Mouse (Mus musculus): ENCODE results near the gene Fam173a.

The Fam173a gene

DNA sequence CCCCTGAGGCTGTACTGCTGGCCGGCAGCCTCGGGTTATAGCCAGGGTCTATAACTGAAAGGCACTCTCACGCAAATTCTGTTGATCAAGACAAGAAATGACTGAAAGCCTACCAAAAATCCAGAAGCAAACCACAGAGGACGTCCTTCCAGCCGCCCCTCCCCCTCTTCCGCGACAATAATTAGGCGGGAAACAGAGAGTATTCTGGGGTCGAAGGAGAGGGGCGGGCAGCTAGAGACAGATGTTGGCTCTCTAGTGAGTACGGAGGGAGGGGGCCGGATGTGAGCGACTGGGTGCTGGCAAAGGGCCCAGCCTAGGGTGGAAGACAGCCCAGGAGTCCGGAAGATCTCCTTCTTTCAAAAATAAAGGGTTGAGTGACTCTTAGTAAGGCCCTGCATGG is at the start of gene Fam173a:
Gene Fam173a, minus strand, starts transcription at position 287 of the 400 bp plus-strand sequence.
- peak; percentile 82 for DNase-seq

DNA sequence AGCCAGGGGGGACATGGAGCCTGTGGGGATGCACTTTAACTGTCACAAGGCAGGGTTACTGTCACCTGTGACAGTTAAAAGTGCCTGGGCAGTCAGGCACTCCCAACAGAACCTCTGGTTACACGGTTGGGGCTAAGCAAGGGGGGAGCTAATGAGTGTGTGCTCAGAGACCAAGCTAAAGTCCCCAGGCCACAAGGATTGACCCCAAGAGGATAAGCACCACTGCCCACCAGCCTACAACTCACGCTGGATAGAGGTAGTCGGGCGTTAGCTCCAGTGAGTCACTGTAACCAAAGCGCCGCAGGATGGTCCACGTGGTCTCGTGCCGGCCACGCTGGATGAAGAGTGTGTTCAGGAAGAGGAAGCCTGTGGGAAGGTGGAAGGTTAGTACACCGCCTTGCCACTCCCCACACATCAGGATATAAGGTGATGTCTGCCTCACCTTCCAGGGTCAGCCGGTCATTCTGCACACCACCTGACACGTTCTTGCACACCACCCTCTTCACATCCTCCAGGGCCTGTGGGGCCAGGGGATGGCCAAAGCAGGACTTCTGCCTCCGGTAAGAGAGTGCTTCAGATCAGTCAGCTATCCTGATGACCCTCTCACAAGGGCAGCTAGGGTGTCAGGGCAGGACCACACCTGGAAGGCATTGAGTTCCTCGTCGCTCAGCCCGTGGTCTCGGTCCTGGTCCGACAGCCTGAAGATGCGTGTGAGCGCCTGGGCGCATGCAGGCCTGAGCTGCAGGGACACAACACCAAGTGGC is 48.6 kb upstream of the Fam173a start, which contains the start of gene Gm20683:
Gene Gm20683, minus strand, starts transcription at position 647 of the 764 bp plus-strand sequence.
- DNase-seq = no peak

DNA sequence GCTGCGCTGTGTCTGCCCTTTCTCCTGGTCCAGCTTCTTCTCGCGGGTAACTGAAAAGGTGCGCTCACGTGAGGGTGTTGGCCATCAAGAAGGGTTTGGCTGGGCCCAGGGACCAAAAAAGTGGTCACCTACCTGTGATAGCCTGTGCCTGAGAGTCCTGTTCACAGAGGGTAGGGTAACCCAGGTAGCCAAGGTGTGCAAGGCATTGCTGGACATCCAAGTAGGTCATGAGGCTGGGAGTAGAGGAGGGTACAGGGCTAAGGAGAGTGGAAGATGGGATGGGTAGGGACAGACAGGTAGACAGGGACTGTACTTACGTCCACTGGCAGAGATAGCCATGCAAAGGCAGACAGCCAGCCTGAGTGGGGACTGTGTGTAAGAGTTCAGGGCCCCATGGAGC is 47.8 kb upstream of the Fam173a start:
- DNase-seq = no peak

DNA sequence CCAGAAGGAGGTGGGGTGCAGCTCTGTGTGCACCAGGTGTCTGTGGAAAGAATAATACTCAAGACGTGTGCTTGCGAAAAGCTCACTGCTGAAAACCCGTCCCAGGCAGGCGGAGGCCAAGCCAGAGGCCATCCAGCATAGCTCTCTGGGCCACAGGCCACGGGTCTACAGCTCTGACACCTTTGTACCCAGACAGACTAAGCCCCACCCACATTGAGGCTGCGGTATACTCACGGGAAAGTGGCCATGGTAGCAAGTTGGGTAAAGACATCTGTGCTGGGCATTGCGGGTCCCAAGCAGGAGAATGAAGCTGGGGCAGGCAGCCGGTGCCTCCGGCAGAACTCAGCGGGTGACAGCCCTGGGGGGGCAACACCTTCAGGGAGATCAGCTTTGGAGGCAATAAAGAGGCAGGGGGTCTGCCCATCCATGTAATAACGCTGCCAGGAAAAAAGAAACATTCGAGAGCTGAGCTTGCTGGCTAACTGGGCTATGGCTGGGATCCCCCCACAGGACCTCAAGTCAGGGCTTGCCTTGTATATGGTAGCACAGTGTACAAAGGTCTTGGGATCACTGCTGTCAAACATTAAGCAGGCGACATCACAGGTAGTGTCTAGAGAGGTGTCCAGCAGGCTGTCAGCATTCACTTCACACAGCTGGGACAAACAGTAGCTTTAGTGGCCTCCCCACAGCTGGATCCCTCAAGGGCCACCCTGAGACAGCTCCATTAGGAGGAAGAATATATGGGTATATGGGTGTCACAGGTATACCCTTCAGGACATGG is 46.9 kb upstream of the Fam173a start:
- peak; percentile 76 for DNase-seq

DNA sequence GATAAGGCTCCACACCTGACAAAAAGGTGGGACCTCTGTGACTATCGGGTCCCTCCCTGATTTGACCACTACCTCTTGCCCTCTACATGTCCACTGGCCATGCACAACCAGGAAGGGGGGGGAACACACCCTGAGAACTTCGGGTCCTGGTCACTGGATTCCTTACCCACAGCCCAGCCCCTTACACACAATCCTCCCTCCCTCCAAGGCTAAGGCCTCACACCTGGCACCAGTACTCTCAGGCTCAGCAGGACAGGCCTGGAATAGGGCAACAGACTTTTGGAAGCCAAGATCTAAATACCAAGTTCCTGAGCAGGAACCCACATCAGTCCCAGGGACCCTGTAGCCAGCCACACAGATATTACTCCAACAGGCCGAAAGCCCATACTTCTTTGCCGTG is 46.2 kb upstream of the Fam173a start:
- peak; percentile 16 for DNase-seq

DNA sequence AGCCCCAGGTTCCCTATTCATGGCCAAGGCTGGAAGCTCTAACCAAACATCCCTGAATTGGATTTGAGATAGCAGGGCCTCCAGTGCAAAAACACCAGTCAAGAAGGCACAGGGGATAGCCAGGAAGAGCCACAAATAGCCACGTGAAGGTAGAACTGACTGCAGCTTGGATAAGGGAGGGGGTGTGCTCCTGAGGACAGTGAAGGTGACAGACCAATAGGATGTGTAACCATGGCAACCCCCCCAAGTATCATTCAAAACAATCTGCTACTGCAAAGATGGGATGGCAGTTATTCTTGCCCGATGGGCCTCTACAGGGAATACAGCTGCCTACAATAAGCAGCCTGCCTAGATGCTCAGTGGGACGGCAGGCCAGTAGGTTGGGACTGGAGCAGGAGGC is 44.8 kb upstream of the Fam173a start:
- no peak for DNase-seq

DNA sequence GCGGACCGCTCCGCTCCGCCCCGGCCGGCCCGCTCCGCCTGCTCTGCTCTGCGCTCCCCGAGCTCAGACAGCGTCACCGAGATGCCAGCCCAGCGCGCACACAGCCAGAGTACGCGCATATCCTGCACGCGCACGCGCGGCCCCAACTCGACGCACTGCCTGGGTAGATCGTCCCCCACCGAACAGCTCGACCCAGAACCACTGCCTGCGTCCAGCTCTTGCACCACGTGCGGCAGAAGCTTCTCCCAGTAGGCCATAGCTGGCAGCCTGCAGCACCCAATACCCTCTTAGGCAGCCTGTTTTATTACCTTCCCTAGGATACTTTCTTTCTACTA is 44.3 kb upstream of the Fam173a start, which contains the start of gene Rhbdl1:
Gene Rhbdl1, minus strand, starts transcription at position 220 of the 335 bp plus-strand sequence.
- DNase-seq = peak; percentile 77

DNA sequence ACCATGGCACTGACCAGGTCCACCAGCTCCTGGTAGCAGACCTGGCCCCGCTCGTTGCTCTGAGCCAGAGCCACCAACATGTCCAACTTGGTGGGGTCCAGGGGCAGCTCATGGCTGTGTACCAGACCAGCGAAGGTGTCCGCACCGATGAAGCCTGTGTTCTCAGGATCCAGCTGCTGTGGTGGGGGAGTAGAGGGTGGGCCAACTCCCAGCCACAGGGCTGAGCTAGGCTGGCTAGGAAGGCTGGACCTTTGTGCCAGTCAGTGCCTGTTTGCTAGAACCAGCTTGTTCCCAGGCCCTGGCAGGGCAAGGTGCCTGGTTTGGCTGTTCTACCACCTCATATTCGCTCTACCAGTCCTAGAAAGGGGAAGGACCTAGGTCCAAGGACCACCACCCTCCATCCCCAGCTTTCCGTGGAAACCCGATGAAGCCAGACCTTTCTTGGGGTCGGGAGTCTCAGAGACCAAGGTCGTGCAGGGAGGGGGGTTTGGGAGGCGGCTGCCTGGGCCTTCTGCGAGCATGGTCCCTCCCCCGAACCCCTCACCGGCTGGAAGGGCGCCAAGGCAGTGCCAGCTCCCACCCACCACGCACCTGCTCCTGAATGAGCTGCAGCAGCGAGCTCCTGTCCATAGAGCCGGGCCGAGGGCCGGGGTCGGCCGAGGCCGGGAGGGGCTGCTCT is 43.8 kb upstream of the Fam173a start:
- DNase-seq = peak; percentile 64

DNA sequence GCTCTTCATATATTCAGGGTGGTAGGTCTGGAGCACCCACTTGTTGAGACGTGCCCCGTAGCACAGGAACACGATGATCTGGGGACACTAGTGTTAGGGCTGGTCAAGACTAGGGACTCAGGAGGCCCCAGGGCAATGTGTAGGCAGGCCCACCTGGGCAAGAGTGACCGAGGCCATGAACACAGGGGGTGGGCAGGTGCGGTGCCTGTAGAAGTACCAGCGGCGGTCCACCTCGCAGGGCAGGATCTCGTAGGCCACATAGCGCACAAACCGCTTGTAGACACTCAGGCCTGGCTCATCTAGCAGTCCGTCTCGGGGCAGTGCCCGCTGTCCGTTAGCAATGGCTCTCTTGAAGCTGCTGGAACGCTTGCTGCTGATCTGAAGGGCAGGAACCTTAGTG is 43.1 kb upstream of the Fam173a start:
- peak; percentile 43 for DNase-seq

DNA sequence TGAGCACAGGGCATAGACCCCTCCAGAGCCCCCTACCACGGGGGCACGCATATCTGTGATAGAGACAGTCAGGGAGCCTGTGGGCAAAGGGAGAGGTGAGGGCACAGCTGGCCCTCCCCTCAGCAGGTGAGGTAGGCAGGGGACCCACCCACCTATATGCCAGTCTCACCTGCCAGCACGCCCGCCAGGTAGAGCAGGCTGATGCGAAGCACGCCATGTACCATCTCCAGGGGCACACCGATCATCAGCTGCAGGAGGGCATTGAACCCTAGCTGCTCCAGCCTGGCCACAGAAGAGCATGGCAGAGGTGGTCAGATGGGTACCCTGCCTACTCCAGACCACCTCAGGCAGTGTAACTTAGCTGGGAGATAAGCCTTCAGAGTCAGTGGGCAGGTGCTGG is 42.6 kb upstream of the Fam173a start:
- no peak for DNase-seq

DNA sequence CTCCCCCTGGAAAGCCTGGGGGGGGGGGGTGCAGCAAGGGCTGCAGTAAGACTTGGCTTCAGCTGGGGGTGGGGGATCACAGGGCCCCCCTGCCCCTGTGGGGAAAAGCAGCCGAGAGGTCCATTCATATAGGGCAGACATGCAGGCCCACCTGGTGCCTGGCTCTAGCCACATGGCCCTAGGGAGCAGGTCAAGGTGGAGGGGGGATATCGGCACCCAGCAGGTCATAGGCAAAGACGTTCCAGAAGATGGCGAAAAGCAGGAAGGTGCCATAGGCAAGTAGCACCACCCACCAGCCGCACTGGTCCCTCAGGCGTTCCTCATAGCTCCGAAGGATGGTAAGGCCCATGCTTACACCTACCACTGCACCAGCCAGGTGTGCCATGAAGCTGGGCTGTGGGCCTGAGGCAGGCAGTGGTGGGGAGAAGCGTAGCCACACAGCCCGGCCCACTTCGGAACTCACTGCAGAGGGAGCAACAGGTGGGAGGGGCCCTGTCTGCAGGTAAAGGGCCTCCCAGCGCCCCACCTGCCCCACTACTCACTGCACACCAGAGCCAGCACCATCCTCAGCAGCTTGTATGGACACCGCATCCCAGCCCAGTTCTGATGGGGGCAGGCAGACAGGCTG is 42.0 kb upstream of the Fam173a start:
- DNase-seq = peak; percentile 42

DNA sequence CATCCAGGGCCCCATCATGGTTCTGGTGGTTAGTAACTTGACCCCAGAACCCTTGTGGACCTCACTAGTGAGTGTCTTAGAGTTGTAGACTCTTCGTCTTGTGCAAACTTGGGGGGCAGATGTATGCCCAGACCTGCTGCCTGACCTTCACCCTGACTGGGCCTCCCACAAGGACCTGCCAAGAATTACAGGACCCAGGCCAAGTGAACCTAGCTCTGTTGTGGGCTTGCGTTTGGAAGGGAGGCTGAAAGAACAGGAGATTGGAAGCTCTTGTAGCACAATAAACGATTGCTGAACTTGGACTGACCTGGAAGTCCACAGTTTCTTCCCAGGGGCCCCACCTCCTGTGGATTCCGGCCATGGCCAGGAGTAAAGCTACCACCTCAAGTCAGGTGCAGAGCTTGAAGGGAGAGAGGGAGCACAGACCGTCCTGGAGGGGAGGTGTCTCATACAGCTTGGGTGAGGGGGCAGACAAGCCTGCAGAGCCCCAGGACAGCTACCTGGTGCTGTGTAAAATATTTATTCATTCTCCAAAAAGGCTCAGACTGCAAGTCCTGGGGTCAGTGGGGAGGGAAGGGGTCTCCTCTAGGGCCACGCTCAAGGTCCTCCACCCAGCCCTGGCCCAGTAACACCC is 41.4 kb upstream of the Fam173a start:
- peak; percentile 91 for DNase-seq

DNA sequence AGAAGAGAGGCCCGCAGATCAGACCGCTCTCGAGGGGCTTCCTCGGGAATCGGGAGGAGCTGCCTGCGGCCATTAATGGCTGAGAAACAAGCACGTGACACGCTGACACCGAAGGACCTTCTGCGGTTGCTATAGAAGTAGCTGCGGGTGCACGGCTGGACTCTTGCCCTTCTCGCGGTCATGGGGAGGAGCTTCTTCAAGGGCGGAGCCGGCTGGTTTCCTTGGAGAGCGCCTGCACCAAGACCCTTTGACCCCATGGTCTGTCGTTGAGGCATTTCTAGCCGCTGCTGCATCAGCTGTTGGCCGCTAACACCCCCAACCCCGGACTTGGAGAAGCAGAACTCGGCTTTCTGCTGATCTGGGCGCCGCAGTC is 40.6 kb upstream of the Fam173a start, which contains the start of gene Stub1:
Gene Stub1, minus strand, starts transcription at position 114 of the 373 bp plus-strand sequence.
- peak; percentile 99 for DNase-seq

DNA sequence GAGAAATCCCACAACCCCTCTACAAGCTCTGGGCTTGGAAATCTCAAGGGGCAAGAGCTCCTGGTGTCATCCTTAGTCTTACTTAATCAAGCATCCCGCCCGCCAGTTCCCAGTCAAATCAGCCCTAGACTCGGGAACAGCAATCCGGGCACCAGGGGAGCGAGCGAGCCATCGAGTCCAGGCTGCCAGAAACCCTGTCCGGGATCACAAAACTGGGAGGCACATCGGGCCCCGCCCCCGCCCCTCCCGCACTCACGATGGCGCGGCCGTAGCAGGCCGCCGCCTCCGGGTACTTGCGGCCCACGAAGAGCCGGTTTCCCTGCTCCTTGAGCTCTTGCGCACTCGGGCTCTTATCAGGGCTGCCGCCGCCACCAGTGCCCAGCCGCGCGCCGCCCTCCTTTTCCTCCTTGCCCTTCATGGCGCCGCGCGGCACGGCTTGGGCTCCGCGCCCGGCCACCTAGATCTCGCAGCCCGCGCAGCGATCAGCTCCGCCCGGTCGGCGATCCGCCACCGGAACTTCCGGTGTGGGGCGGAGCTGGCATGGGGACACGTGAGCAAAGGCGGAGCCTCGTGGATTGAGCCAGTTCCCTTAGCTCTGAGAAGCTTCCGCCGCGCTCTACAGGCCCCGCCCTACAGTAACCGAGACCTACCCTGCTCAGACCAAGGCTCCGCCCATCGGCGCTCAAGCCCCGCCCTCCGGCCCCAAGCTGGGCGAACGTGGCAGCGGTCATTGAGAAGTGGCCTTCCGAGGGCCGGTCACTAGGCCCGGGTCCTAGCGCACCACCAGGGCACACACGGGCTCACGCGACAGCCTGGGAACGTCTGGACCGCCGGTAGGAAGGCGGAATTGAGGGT is 40.0 kb upstream of the Fam173a start:
- DNase-seq = peak; percentile 100

DNA sequence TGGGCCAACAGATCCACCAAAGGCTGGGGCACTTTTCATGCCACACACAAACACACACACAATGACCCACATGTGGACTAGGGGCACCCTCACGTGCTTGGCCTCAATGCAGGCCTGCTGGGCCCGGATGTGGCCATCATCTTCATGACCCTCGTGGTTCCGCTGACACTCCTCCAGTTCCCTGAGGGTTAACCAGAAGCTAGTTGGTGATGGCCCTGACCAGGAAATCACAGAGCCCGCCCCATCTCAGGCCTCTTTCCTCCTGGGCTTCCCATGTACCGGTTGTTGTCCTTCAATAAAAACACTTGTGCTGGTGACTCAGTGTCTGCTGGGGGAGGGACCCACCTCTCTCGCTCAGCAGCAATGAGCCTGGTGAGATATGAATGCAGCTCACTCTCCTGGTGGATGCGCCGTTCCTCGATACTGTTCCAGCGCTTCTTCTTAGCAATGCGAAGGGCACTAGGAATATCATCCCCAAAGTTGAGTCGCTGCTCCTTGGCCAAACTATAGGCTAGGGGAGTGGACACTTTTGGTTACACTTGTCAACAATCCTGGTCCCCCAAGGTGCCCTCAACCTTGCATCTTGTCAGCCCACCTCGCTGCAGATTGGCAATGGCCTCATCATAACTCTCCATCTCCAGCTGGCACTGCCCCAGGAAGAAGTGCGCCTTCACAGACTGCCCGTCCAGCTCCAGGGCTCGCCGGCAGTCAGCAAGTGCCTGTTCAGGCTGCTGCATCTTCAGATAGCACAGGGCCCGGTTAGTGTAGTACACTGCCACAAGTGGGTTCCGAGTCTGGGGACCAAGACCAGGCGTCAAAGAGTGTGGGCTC is 39.0 kb upstream of the Fam173a start:
- peak; percentile 54 for DNase-seq

DNA sequence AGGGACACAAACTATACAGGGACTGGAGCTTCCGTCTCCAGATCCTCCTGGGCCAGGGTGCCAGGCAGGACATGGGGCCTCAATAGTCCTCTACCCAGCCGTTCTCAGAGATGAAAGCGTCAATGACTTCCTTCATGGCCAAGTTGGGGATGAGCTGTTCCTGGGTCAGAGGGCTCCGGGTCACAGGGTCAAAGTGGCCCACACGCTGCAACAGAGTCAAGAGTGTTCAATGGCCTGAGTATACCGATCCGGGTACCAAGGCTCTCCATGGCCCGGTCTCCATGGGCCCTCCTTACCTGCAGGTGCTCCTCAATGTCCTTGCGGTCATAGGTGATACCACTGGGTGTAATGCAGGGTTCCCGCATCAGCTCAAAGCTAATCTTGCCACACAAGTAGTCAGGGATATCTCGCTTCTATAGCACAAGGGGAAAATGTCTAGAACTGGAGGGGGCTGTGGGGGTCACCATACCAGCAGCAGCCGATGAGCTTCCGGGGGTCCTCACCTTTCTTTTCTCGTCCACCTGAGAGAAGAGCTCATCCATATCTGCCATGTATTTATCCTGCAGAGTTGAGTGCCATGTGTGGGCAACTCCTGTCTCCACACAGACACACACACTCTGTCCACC is 38.2 kb upstream of the Fam173a start:
- no peak for DNase-seq

DNA sequence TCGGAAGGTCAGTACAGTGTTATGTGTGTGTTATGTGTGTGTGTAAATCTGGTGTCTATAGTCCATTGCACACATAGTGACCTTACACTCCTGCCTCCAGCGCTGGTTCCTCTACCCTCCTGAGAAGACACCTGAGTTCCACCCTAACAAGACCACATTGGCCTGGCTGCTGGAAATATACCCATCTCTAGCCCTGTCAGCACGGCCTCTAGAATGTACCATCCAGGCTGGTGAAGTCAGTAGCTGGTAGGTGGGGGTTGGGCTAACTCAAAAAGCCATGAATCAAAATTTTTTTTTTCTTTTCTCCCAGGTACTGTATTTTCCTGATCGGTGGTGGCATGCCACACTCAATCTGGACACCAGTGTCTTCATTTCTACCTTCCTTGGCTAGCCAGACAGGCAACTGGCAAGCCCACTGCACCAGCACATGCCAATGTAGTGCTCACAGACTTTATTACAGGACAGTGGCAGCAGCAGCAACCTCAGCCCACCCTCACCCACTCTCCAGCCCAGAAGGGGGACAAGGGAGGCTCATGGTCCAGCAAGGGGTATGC is 37.6 kb upstream of the Fam173a start:
- DNase-seq = no peak

DNA sequence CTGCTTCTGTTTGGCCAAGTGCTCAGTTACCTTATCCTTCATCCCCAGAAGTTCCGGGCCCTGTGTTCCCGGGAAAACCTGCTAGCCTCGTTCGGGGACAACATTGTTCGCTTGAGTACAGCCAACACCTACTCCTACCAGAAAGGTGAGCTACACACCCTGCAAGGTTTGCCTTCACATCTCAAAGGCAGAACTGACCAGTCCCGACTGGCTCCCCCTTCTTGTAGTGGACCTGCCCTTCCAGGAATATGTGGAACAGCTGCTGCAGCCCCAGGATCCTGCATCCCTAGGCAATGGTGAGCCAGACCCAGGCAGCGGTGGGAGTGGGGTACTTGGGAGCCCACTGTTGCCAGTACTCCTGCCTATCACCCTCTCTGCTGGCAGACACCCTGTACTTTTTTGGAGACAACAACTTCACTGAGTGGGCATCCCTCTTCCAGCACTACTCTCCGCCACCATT is 36.9 kb upstream of the Fam173a start:
- DNase-seq = no peak

DNA sequence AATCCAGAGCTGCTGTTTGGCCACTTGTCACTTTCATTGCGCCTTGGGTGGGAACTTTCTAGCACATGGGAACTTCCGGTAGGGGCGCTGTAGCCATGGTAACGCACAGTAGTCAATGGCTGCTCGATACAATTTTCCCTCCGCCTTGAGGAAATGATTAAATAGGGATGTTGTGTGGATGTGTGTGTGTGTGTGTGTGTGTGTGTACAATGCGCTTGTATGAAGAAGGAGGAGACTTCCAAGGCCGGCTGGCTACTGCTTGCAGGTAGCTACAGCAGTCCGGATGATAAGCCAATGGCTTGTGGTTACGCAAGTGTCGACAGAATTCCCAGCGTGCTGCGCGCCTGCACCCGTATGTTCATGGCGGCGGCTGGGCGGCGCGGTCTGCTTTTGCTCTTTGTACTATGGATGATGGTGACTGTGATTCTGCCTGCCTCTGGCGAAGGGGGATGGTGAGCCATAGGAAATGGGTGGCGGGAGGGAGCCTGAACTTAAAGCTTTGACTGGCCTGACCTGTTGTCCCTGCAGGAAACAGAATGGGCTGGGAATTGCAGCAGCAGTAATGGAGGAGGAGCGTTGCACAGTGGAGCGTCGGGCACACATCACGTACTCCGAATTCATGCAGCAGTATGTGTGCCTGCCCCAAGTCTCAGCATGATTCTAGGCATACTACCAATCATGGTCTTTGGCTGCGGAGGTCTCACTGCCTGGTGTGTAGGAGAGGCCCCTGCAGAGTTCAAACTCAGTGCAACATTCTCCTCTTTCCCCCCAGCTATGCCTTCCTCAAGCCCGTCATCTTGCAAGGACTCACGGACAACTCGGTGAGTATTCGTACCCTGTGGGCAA is 36.2 kb upstream of the Fam173a start, which contains the start of gene Jmjd8:
Gene Jmjd8, plus strand, starts transcription at position 156 of the 846 bp plus-strand sequence.
- peak; percentile 86 for DNase-seq

Data from kidney, adult 9 months (tissue).